Mouse (Mus musculus) kidney, adult 2 months (tissue): ENCODE data around the gene Srek1.

Source experiments
- CTCF ChIP-seq: fragments of 200-500 bp; conservative IDR thresholded peaks from 2 replicates; pipeline ENCODE4 v1.5.1; 2011; ENCODE audit warnings: low read depth, mild to moderate bottlenecking, control low read depth, low read length, moderate library complexity, mixed read lengths; ENCODE audit not compliant: insufficient read depth, insufficient read length
- POLR2A ChIP-seq: fragments of 200-500 bp; IDR thresholded peaks from one replicate; pipeline ENCODE4 v1.6.1; 2011; ENCODE audit warnings: low read depth, low read length, control low read depth

DNA sequence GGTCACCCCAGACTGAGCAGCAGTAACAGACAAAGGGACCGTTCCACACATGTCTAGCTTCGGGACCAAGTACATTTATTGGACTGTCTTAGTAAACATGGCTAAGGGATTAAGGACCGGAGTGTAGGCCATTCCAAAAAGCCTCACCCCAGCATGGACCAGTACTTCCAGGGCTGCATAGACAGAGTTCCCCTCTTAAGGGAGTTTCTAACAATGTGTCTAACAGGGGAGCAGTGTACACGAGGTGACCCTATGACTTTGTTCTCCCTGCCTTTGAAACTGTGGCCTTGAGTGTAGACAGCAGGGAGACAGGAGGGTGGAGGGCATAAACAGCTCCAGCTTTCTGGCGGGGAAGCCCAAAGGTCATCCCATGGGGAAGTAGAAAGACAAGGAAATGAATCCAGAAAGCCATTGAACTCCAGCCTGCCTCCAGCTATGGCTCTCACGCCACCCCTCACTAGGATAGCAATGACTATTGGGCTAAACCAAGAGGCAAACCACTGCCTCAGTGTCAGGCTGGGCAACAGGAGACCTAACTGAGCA is 68.9 kb downstream of the Srek1 start:
- TF ChIP-seq CTCF (no peak), POLR2A (no peak)
